Mouse (Mus musculus) kidney, postnatal 4 days (tissue): ENCODE results near the gene Mapk12.

Source experiments
- DNase-seq, 2 experiments: peaks; one replicate each; pipeline ENCODE4 v3.0.0; 2021; ENCODE audit warnings: mixed read lengths in 2 of 2

The Mapk12 gene

DNA sequence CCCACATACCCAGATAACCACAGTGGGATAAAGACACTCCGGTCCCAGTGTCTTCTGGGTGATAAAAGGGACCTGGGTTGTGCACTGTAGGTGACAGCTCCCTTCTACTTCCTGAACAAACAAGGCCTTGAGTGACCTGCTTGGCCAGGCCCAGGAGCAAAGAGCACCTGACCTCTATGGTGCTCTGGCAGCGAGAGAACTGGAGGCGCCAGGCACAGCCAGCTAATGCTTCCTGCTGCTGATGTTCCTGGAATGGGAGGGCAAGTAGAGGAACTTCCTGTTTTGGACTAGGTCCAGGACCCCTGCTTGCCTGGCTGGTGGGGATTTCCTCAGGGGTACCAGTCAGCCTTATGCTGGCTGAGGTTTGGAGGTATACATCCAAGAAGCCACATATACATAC is 29.6 kb upstream of the Mapk12 start:
- peak in 1 of 2 experiments; percentile 55 for DNase-seq

DNA sequence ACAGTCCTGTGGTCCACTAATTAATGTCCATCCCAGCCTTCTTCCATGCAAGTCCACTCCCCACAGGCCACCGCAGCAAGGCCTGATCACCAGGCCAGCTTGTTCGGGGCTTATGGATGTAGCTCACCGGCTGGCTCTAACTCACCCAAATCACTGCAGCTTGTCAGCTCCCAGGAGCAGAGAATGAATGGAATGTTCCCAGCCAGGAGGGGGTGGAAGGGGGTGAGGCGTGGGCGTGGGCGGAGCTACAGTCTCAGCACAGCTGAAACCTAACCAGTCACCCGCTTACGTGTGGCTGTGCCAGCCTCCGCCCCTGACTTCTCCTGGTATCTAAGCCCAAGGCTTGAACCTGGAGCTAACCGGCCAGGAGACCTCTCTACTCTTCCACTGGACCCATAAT is 28.9 kb upstream of the Mapk12 start:
- DNase-seq = peak; percentile 87 to 92

DNA sequence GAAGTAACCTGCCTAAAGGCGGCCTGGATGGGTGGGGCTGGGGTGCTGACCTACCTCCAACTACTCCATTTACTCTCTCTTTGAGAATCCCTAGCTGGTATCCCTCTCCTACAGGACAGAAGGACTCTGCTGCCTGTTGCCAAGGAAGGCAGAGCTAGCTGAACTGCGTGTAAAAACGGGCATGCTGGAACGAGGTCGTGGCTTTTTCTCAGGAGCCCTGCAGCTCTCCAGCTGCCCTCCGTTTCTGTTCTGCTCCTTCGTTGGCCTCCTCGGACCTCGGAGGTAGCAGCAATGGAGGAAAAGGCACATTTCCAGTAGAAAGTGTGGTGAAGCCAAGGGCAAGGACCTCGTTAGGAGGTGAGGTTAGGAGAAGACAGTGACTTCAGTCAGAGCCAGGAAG is 28.4 kb upstream of the Mapk12 start:
- DNase-seq = no peak

DNA sequence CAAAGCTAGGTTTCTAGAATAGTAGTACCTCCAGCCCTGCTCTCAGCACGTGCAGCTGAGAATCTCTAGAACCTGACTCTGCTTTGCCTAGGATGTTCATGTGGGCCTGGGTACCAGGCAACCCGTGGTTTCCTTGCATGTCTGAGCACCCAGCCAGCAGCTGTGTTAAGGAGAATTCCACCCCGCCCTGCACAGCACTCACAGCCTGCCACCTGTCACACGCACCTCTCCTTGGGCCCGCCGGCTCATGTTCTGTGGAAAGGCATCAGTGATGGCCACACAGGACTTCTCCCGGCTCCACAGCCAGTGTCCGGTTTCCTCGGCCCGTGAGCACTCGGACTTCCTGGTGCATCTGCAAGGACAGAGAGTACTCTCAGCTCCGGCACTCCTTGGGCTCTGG is 25.0 kb upstream of the Mapk12 start:
- DNase-seq = no peak

- peak in 1 of 2 experiments; percentile 47 for DNase-seq
These were observed 20.9 kb upstream of the Mapk12 start for GRCm38 (mm10) chr15:89161397-89161796.

- DNase-seq = no peak
These were observed 18.0 kb upstream of the Mapk12 start for GRCm38 (mm10) chr15:89158516-89158915.

DNA sequence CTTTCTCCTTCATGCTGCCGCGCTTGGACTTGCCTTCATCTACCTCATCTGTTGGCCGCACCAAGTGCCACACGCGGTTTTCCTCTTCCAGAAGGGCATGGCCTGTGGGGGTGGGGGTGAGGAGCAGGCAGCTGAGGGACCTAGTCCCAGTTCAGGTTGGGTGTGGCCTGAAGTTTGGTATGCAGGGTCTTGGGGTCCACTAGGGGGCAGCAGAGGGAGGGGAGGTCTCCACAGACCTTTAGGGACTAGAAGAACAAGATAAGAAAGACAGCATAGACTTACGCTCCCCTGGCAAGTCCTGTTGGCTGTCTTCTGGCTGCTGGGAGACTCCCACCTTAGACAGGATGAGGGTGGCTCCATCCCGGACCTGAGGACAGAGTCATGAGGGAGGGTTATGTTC is 17.5 kb upstream of the Mapk12 start:
- DNase-seq = peak; percentile 84 to 88

- DNase-seq = no peak
These were observed 11.8 kb upstream of the Mapk12 start for GRCm38 (mm10) chr15:89152312-89152711.

GRCm38 (mm10) chr15:89150041-89150390 is 9.5 kb upstream of the Mapk12 start:
- peak; percentile 79 to 80 for DNase-seq

DNA sequence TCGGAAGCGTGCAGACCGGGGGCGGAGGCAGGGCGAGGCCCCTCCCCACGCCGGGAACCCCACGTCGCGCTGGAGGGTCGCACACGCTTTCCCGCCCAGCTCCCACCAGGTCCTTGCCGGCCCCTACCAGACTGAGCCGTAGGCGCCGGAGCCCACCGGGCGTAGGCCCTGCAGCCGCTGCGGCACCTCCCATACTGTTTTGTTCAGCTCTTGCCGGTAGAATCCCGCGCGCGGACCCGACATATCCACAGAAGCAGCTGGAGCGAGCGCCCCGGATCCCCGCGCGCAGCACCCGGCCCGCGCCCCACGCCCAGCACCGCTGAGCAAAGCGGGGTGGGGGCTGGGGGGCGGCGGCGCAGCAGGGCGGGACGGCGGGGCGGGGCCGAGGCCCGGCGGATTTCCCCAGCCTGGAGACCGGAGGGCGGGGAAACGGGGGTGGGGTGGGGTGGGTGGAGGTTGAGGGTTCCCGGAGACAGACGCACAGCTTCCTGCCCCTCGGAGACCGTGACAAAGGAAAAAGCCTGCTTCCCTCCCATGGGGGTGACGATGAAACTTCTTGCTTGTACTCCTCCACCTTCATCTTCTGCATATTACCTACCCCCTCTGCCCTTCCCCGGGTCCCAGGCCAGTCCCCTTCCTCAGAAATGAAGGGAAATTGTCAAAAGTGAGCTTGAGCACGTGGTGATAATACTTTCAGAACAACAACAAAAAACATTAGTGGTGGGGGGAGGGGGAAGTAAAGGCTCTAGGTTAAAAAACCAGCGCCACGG is 9.0 kb upstream of the Mapk12 start, which contains the start of gene Mapk11:
Gene Mapk11 (minus strand): TSS at position 358 of the 770 bp plus-strand sequence.
- DNase-seq = peak; percentile 70 to 79

DNA sequence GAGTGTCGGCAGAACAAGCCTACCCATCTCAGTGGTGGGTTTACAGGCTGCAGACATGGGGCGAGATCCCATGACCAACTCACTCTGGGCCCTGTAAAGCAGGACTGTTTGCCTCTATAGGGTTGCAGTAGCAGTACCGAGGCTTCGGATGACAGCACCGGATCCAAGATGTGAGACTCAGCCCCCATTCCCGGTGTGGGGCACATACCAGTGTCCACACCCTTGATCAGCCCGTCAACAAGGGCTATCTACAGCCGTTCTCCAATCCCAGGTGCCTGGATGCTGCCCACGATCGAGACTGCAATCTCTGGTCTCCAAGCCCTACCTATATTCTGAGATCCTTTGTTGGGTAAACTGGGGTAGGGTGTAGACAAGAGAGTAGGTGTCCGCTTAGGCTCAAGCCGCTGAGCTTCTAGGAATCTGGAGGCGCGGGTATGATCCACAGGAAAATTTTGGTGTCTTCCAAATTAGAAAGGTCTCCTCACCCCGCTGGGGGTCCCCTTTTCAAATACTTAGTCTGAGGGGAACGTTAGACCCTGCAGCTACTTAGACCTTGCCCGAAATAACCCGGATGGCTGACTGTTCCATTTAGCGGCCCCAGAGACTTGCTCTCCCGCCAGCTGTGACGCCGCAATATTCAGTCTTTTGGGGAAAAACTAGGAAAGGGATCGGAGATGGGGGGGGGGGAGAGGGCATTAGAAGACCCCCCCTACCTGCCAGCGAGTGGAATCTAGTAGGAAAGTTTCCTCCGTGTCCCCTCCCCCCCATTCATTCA is 8.2 kb upstream of the Mapk12 start:
- no peak for DNase-seq

GRCm38 (mm10) chr15:89147895-89148294 is 7.4 kb upstream of the Mapk12 start:
- DNase-seq = no peak

GRCm38 (mm10) chr15:89147456-89147855 is 7.0 kb upstream of the Mapk12 start:
- no peak for DNase-seq

DNA sequence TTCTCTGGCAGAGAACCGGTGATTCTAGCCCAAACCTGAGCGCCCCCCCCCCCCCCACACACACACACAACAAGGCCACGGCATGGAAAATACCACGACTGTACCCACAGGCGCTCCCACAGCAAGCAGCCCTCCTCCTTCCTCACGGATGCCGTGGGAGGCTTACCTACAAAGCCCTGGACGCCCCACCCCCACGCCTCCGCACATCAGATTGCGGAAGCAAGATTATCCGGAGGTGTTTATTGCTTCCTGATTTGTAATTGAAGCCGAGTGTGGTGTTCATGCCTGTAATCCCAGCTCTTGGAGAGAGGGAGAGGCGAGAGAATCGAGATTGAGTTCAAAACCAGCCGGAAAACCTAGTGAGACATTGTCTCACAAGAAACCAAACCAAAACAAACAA is 6.5 kb upstream of the Mapk12 start:
- DNase-seq = peak; percentile 57 to 70

- DNase-seq = peak; percentile 76 to 79
These were observed 6.0 kb upstream of the Mapk12 start for GRCm38 (mm10) chr15:89146537-89146936.

GRCm38 (mm10) chr15:89145813-89146350 is 5.4 kb upstream of the Mapk12 start:
- no peak for DNase-seq

- no peak for DNase-seq
These were observed 4.5 kb upstream of the Mapk12 start for GRCm38 (mm10) chr15:89144965-89145364.

DNA sequence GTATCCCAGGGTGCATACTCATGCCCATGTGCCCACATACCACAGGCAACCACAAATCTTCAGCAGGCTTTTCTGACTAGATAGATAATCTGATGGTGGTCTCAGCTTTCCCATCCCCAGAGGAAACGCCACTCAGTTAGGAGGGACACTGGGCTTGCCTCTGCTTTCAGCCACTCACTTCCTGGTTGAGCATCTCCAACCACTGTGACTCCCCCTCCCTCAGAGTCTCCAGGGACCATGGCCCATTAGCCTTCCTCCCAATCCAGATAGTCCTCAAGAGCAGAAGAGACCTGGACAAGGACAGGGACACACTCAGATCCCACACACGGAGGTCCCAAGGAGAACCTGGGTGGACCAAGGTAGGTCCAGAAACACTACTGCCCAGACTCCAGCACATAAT is 2.6 kb upstream of the Mapk12 start:
- no peak for DNase-seq

GRCm38 (mm10) chr15:89141905-89142304 is 1.4 kb upstream of the Mapk12 start:
- no peak for DNase-seq

- DNase-seq = peak in 1 of 2 experiments; percentile 23
These were observed 940 bp upstream of the Mapk12 start for GRCm38 (mm10) chr15:89141443-89141842.

DNA sequence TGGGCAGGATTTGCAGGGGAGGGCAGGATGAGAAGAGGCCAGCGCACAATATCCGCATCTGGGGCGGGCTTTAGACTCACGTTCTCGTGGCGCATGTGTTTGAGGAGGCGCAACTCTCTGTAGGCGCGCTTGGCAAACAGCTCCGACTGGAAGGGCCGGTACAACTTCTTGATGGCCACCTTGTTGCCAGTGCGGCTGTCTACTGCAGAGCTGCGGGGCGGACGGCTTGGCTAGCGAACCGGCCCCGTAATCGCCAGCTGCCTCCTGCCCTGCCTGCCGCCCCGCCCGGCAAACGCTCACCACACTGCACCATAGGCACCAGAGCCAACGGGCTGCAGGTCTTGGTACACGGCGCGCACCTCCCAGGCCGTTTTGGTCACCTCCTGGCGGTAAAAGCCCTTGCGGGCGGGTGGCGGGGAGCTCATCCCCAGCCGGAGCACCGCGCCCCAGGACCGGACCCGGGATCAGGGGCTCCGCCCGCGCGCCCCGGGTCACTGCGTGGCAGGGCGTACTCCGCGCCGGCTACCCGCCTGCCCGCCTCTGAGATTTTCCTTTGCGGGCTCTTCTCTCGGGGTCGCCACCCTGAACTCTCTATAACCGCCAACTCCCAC is 350 bp downstream of the Mapk12 start:
- DNase-seq = peak; percentile 47 to 62

GRCm38 (mm10) chr15:89138531-89138930 is 2.0 kb downstream of the Mapk12 start:
- no peak for DNase-seq

DNA sequence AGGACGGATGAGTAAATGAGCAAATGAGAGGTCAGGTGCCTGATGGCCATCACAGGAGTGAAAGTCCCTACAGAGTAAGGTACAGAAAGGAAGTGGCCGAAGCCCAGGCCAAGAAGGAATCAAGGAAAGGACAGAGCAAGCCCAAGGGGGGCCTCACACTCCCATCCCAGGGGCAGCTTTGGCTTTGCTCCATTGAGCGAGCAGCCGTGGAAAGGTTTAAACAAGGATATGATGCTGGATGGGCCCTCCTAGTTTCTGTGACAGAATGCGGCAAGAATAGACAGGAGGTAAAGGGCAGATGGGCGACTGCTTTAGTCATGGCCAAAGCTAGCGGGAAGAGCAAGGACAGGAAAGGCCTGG is 2.5 kb downstream of the Mapk12 start:
- no peak for DNase-seq
